Mouse (Mus musculus) heart, postnatal 0 days (tissue): ENCODE measurements around the gene Gm5737.

Experiments
- CTCF ChIP-seq: IDR thresholded peaks from 2 replicates; pipeline ENCODE4 v1.5.1; 2016; ENCODE audit warnings: antibody characterized with exemption, control low read depth, low read depth
- EP300 ChIP-seq: IDR thresholded peaks from 2 replicates; pipeline ENCODE4 v1.6.1; 2016; ENCODE audit warnings: antibody characterized with exemption, low read depth

- TF ChIP-seq CTCF (no peak), EP300 (no peak)
Observed at GRCm38 (mm10) chr7:120834863-120835372, 22.8 kb downstream of the Gm5737 start.
